Mouse (Mus musculus) frontal cortex, adult (tissue): ENCODE measurements at regions not wholly inside any gene's neighbourhood (a gene's known extent, or its start where the extent isn't known, plus 50 kb on each side); places are given as distances from the start of the nearest gene placed in this dataset.

Source experiments
- ATAC-seq: cut with Nextera tagmentation; 2 replicates; pipeline ENCODE4 v1.9.2; 2017; ENCODE audit warnings: mild to moderate bottlenecking, moderate library complexity, mixed read lengths; ENCODE audit not compliant: low TSS enrichment

DNA sequence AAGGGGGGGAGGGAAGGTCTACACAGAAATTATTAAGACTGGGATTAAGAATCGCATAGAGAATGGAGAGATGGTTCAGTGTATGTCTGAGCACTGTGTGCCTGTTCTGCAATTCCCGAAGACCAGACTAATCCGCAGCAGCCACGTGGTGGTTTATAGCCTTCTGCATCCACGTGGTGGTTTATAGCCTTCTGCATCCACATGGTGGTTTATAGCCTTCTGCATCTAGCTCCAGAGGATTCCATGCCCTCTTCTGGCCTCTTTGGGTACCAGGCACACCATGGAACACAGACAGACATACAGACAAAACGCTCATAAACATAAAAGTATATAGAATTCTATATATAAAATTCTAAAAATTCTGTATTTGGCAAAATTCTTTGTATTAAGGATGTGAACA lies 94.1 kb upstream of the Irx3 start:
- ATAC-seq: no peak

DNA sequence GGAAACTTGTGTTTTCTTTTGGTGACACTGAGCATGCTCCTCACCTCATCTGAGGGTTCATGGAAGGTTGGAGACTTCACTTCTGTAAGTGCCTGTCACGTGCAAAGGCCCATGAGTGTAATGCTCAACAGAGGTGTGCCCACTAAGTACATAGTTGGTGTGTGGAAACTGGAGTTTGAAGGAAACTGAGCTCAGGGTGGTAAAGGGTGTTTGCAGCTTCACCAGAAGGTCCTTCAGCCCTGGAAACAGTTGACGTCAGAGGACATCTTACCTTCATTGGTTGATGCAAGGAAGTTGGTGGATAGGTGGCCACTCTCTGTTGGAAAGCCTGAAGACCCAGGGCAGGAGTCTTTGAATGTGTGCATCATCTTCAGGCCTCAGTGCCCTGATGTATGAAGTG lies 83.0 kb upstream of the Irx3 start:
- no peak for ATAC-seq

DNA sequence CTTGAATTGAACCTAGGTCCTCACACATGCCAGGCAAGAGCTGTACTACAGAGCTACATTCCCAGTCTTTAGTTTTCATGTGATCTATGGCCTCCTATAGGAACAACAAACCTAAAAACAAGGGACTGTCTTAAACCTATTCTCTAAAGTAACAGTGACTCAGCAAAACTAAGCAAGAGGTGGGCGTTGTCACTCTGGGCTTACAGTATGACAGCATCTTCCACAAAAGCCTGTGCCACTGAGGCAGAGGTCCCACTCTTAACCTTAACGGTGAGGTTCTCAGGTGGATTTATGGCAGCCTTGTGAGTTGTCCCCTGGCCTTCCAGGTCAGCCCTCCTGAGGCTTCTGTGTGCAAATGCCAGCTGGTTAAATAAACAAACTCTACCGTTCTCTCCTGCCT lies 82.5 kb upstream of the Irx3 start:
- ATAC-seq: no peak

DNA sequence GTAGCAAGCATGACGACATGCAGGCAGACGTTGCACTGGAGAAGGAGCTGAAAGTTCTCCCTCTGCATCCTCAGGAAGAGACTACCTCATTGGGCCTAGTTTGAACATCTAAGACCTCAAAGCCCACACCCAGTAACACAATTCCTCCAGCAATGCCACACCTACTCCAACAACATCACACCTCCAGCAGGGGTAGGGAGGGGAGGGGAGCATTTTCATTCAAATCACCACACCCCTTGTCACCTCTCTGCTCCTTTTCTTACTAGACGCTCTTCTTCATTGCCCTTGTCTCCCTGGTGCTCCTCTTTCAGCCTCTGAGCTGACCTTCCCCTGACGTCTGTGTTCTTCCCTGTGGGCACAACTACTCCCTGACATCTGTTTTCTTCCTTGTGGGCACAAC lies 81.1 kb upstream of the Irx3 start:
- ATAC-seq: no peak

DNA sequence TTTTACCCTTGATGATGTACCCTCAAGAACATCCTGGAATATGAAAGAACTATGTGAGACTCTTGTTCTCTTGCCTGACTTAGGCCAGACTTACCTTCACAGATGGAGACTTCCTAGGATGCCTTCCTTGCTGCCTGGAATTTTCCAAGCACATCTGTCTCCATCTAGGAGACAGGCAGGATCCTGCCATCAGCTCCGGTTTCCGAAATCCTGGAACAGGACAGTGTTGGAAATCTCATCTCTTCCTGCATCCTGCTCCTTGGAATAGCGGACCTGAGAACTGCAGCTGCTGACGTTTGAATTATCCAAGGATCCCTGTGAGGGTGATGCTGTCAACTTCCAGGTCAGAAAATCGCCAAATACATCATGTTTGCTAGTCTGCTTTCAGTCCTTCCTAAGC lies 77.0 kb upstream of the Irx3 start:
- no peak for ATAC-seq

DNA sequence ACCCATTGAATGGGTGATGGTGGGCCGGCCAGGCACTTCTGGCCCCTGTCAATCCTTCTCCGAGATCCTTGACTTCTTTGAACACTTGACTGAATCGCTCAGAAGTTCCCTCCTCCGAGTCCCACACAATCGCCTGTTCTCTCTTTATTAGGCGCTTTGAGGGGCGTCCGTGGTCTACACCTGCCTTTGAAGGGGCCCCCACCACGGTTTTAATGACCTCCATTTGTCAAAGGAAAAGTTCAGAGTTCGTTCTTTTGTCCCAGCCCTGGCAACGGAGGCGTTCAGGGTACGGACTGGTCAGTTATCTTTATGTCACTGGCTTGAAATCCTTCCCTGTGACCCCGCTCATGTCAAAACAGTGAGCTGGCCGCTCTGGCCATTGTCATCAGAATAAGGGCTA lies 74.3 kb upstream of the Irx3 start:
- no peak for ATAC-seq

DNA sequence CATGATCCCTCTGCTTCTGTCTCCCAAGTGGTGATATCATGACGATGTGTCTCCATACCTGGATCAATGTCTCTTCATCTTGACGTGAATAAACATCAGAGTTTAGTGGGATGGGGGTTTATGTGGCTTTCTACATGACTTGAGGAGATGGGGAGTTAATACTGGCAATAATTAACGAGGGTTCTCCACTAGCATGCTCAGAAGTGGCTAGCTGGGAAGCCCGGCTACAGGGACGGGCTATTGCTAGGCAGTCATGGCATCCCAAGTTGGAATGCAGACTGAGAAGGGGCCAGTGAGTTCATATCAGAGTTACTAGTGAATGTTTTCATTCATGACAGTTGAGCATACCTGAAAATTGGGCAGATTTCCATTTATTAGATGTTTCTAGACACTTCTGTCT lies 71.4 kb upstream of the Irx3 start:
- ATAC-seq: no peak

DNA sequence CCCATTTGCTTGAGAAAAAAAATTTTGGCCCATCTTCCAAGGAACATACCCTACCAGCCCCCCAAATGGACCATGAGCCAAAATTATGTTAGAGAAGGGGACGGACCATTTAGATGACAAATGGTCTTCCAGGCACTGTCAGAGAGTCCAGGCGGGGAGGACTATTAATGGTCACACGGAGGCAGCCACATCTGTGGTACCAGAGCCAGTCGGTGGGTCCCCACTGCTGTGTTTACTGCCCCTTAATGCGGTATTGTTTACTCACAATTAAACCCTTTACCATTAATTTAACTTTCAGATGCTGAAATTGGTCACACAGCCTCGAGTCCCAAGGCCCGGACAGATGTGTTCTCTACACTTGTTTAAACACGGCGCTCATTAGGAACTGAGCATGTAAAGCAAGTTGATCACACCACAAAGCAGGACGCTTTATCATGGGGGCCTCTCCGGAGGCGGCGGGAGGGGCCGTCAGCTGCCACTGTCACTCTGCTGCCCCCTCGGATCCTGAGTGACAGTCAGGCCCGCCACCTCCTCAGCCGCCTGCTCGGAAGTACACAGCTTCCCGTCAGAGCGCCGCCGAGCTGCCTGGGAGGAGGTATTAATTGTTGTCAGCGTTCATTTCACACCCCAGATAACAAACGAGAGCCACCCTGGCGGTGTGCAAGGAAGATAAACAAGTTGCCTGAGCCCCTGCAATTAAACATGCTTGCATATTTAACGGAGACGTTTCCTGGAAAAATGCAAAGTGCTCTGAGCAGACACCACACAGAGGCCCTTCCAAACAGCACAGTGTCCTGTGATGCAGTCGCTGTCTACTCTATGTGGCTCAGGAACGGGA lies 70.6 kb upstream of the Irx3 start:
- ATAC-seq: no peak

DNA sequence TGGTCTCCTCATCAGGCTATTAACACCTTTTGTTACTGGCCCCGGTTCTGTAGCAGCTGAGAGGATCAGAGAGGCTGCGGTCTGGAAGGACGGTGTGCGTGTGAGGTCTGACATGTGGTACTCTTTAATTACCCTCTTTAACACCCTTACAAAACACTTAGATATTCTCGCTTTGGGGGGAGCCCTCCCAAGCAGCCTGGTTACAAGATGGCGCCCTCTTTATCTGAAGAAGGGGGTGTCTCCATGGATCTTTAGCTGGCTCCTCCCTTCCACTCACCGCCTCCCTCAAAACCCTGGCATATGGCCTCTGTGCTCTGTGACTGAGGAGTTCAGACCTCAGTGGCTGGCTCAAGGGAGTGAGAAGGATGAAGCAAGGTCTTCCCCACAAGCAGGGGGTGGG lies 65.2 kb upstream of the Irx3 start:
- ATAC-seq: no peak

DNA sequence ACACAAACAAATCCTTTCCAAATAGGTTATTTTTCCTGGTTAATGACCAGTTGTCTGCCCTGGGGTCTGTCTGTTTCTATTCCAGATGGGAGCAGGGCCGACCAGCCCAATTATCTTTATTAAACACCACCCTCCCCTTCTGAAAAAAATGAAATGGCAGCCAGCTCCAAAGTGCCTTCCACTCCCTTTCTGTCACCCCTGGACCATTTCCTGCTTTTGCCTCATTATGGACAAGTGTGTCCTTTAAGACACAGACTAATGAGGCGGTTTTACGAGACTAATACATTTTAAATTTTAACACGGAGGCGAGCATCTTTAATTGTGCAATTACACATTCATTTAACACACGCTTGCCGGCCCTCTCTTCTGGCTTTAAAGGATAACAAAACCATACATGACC lies 64.2 kb upstream of the Irx3 start:
- no peak for ATAC-seq

DNA sequence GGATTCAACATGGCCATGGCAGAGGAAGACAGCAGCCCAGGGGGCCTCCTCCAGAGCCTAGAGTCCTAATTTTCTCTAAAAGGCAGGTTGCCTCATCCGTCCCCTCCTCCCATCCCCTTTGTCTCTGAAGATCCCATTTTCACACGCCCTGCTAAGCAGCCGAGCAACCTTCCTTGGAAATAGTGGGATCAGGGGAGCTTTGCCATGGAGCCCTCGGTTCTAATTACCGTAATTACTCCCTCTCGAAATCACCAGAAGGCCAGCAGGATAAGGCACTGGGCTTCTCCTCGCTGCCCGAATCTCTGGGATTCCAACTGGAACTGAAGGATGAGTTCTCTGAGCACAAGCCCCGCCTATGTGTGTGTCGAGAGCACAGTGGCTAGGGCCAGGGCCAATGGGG lies 63.5 kb upstream of the Irx3 start:
- ATAC-seq: no peak

DNA sequence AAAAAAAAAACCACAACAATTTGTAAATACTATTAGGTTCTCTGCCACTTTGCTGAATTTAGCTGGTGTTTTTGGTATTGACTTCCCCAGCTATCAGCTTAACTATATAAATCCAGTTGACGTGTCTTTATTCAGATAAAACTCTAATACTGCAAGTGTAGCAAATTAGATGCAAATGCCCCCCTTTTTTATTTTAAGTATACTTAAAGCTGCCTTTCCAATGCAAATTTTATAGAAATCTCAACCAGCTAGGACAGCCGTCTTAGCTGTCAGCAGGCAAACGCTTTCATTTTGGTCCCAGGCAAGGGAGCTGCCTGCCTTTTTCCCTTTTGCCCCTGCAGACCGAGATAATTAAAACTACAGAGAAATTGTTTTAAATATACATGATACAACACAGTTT lies 61.6 kb upstream of the Irx3 start:
- no peak for ATAC-seq

DNA sequence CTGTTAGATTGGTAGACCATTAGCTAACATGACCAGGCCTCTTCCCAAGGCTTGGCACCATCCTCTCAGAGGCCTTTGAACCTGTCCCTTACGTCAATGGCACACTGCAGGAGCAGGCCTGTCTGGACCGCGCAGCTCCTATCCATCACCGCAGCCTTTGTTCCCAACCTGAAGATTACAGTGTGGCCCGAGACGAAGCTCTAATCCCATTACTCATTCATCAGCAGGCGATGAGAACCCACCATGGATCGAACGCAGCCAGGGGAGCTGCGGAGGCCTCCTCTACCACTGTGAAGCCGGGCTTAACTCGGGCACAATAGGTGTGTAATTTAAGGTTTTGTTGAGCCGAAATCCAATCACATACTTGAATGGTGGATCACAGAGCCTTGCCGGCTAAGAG lies 54.0 kb upstream of the Irx3 start:
- ATAC-seq: no peak

DNA sequence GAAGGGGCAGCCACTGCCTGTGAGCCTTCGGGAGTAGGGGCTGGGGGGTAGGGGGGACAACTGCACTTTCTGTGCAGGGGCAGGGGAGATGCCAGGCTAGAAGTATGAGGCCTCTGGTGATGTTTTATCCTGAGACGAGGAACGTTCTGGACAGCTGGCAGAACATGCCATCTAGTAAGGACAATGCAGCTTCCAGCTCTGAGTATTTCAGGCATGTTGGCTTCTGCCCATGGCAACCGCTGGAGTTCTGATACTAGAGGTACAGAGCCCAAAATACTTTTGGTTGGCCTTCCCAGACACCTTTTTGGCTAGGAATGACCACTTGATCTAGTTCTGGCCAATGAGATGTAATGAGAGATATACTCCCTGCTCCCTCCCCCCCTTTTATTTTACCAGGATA lies 52.5 kb upstream of the Irx3 start:
- ATAC-seq: no peak

DNA sequence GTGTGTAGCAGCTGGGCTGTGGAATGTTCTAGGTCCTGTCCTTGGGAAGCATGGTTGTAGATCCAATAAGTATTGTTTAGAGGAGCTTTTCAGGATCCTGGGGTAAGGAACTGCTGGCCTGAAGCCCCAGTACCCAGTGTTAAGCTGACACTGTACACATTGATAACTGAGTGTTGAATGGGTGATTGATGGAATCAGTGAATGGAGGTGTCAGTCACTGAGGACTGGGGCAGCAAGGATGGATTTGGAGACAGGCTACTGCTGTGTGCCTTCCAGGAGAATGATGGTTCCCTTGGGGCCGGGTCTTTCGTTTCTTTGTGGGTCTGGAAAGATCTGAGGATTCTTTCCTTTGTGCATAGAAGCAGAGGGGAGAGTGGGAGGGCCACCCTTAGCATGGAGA lies 51.9 kb upstream of the Irx3 start:
- ATAC-seq: no peak

DNA sequence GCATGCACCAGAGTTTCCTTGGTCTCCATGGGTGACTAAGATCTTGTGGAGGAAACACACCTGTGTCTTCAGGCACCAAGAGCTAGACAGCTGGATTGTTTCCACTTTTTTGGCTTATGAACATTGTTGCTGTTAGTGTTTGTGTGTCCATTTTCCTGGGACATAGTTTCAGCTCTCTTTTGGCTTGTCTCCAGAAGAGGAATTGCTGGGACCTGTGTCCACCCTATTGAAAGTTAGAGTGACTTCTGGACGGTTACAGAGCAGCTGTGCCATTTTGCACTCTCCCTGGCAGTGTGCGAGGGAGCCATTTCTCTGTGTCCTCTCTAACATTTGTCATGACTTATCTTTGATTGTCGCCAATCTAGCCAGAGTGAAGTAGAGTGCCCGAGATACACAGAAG lies 51.5 kb upstream of the Irx3 start:
- ATAC-seq: no peak
